Comparison of ENCODE assay signal across 9 mouse cellular contexts in the genomic region with DNA sequence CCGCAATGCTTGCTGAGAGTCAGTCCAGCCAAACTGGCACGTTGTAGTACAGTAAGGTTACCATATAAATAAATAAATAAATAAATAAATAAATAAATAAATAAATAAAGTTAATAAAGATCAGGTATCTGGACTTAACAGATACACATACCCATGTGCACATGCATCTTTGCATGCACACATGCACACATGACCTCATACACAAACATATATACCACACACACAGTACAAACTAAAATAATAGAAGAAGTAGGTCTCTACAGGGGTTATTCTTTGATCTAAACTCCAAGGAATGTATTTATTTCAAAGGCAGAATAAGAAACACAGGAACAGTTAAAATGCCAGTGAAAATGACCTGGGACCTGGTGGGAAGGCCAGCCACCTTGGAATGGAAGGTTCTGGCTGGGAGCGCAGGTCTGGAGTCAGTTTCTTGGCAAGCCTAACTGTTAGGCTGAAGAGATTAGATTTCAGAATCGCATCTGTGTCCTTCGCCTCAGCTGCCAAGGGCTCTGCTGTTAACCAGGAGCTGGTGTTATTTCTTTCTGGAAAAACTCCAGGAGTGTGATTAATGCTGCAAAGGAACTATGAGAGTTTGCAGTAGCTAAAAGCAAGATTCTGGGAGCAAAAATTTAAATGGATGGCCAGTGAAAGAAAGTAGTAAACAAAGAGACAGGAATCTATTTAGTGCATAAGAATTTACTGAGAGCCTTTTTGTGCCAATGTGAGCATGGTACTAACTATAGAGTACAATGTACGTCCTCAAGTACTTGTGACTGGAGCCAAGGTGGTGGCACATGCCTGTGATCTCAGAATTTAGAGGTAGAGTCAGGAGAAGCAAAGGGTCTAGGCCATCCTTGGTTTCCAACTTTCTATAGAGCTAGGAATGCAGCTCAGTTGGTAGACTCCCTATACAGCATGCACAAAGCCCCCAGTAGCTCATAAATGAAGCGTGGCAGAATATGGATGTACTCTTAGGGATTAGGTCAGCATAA. TPM values are rescaled to one million over a fixed set of nuclear protein-coding genes. Genes with fewer than 3 reads are reported as not detected.
A peak's percentile ranks its signal among the peaks of the same experiment; 100 is the strongest.
DNase-seq lines count a peak whose midpoint lies in the region; ATAC-seq and TF ChIP-seq lines count a peak whose summit lies in the region.
"Had no signal": no experiment of that assay in that cellular context is flagged by ENCODE, and none has a peak within 500 bp of the region (broad histone marks: within the 10 kb centered on the region; RNA-seq: fewer than 3 reads in every experiment).

No protein-coding gene starts in this region.

- peak; percentile 79 for DNase-seq in adipocyte (ENCODE audit: low spot score)
- DNase-seq in gastrocnemius, adult 2 months: peak; percentile 80
- DNase-seq in kidney, postnatal 0 days (ENCODE audit: low spot score): peak; percentile 59
- DNase-seq in frontal cortex, postnatal 36 days (ENCODE audit: low spot score in 2 of 2): no peak
- DNase-seq in left cerebral cortex, postnatal 36 days (ENCODE audit: low spot score in 2 of 2): no peak
- DNase-seq in yolk sac, embryonic 10.5 days (ENCODE audit: low spot score): no peak

- H3K4me2 ChIP-seq in intestine, embryonic 16.5 days (ENCODE audit: low read depth, low read length): no peak overlapping the region
- no peak overlapping the region for H3K4me2 ChIP-seq in intestine, embryonic 15.5 days (replicated peaks)
- no peak overlapping the region for H3K4me2 ChIP-seq in kidney, postnatal 0 days (ENCODE audit: low read length)
- H3K4me2 ChIP-seq: embryonic facial prominence, embryonic 15.5 days had no signal

- WGBS in intestine, embryonic 16.5 days: 71% methylated on average over 7 of the region's 7 CpGs
- 66% methylated on average over 7 of the region's 7 CpGs for WGBS in intestine, embryonic 15.5 days
- 68% methylated on average over 7 of the region's 7 CpGs for WGBS in kidney, postnatal 0 days

- H3K9me3 ChIP-seq in intestine, embryonic 16.5 days (ENCODE audit: control insufficient read depth, low read length): no peaks in the 10 kb centered on the region
- H3K9me3 ChIP-seq in intestine, embryonic 15.5 days: no peaks in the 10 kb centered on the region
- no peaks in the 10 kb centered on the region for H3K9me3 ChIP-seq in kidney, postnatal 0 days (replicated peaks; ENCODE audit: low read length)
- H3K9me3 ChIP-seq: embryonic facial prominence, embryonic 15.5 days had no signal

- no peaks in the 10 kb centered on the region; the same call in 1 of the 2 replicates for H3K4me1 ChIP-seq in intestine, embryonic 16.5 days (ENCODE audit: control insufficient read depth, insufficient read depth, low read length)
- H3K4me1 ChIP-seq in intestine, embryonic 15.5 days (replicated peaks): no peaks in the 10 kb centered on the region
- H3K4me1 ChIP-seq in kidney, postnatal 0 days (replicated peaks; ENCODE audit: insufficient read depth, low read length): no peaks in the 10 kb centered on the region
- H3K4me1 ChIP-seq: embryonic facial prominence, embryonic 15.5 days had no signal

- no peaks in the 10 kb centered on the region for H3K36me3 ChIP-seq in intestine, embryonic 16.5 days (ENCODE audit: control insufficient read depth, insufficient read depth, low read length)
- H3K36me3 ChIP-seq in intestine, embryonic 15.5 days: no peaks in the 10 kb centered on the region
- no peaks in the 10 kb centered on the region for H3K36me3 ChIP-seq in kidney, postnatal 0 days (ENCODE audit: insufficient read depth, low read length)
- H3K36me3 ChIP-seq: embryonic facial prominence, embryonic 15.5 days had no signal

- no peak for TF ChIP-seq CTCF in gastrocnemius, adult 2 months (IDR thresholded peaks at IDR 0.05)
- TF ChIP-seq CTCF in kidney, postnatal 0 days (IDR thresholded peaks at IDR 0.05; ENCODE audit: low read depth): no peak

- no peak for ATAC-seq in intestine, embryonic 16.5 days
- no peak for ATAC-seq in intestine, embryonic 15.5 days
- ATAC-seq in kidney, postnatal 0 days (replicated peaks; ENCODE audit: low FRiP score, low read depth): no peak

- no peaks in the 10 kb centered on the region for H3K27me3 ChIP-seq in intestine, embryonic 16.5 days (replicated peaks; ENCODE audit: control insufficient read depth, insufficient read depth, low read length)
- H3K27me3 ChIP-seq in intestine, embryonic 15.5 days (replicated peaks): no peaks in the 10 kb centered on the region
- no peaks in the 10 kb centered on the region for H3K27me3 ChIP-seq in kidney, postnatal 0 days (ENCODE audit: insufficient read depth, low read length)
- H3K27me3 ChIP-seq: embryonic facial prominence, embryonic 15.5 days had no signal

- peak overlapping the region; percentile 3; the same call in 1 of the 2 replicates for H3K27ac ChIP-seq in intestine, embryonic 16.5 days (ENCODE audit: low read length)
- H3K27ac ChIP-seq in intestine, embryonic 15.5 days: no peak overlapping the region
- peak overlapping the region; percentile 31 for H3K27ac ChIP-seq in gastrocnemius, adult 2 months
- H3K27ac ChIP-seq in kidney, postnatal 0 days: peak overlapping the region; percentile 6; the same call in 1 of the 2 replicates
- H3K27ac ChIP-seq: embryonic facial prominence, embryonic 15.5 days had no signal

- intact Hi-C loops in gastrocnemius, adult 2 months (cut with DNase I): loop anchor here (2.0 kb wide), 1 partner anchor 18 kb away; a partner anchor contains a TSS
- intact Hi-C loops in left cerebral cortex, postnatal 36 days (cut with DNase I): no loop called here

- no peak overlapping the region for H3K4me3 ChIP-seq in intestine, embryonic 16.5 days (ENCODE audit: low read length)
- H3K4me3 ChIP-seq in intestine, embryonic 15.5 days (replicated peaks): no peak overlapping the region
- H3K4me3 ChIP-seq in gastrocnemius, adult 2 months: no peak overlapping the region
- no peak overlapping the region for H3K4me3 ChIP-seq in kidney, postnatal 0 days (replicated peaks; ENCODE audit: low read depth, low read length)
- H3K4me3 ChIP-seq: embryonic facial prominence, embryonic 15.5 days had no signal

- H3K9ac ChIP-seq in intestine, embryonic 16.5 days (ENCODE audit: low read depth, low read length): no peak overlapping the region
- no peak overlapping the region for H3K9ac ChIP-seq in intestine, embryonic 15.5 days
- H3K9ac ChIP-seq in kidney, postnatal 0 days (ENCODE audit: low read depth, low read length): no peak overlapping the region
- H3K9ac ChIP-seq: embryonic facial prominence, embryonic 15.5 days had no signal

RNA-seq across cellular contexts. Expression of a gene that starts 18.1 kb away (rescaled TPM):
- 49.1 and 53.0 TPM in 2 replicates for polyA plus RNA-seq in intestine, embryonic 16.5 days (2015; fragmentation: Nextera tagmentation; extraction: Ambion mirVana)
- polyA plus RNA-seq in intestine, embryonic 15.5 days (2015; fragmentation: Nextera tagmentation; extraction: Ambion mirVana): 54.5 and 56.1 TPM in 2 replicates
- total RNA-seq in gastrocnemius, adult 2 months (2021): 10 to 100 TPM; 21.7 to 26.2 TPM
- 69.5 and 73.6 TPM in 2 replicates for polyA plus RNA-seq in kidney, postnatal 0 days (2015; fragmentation: Nextera tagmentation; extraction: Ambion mirVana)
- total RNA-seq in left cerebral cortex, postnatal 36 days (2021): 10 to 100 TPM; 22.8 to 24.4 TPM

Comparison
In these comparisons a context has a peak if more than half of its experiments do, and no peak if none do; other contexts are left out.
1. DNase-seq: peak in adipocyte (single experiment), gastrocnemius, adult 2 months (single experiment) and kidney, postnatal 0 days (single experiment); none in frontal cortex, postnatal 36 days (0 of 2), left cerebral cortex, postnatal 36 days (0 of 2) and yolk sac, embryonic 10.5 days (single experiment).